Mouse (Mus musculus): ENCODE measurements at regions not wholly inside any gene's neighbourhood (a gene's known extent, or its start where the extent isn't known, plus 50 kb on each side); places are given as distances from the start of the nearest gene placed in this dataset.
"Not testable (repeated sequence)": the region's sequence is repeated elsewhere in the genome, so short reads cannot be mapped to it uniquely, and the experiment has no call there.

- peak in 1 of 2 experiments; percentile 8 for DNase-seq (ENCODE audit: extremely low spot score in 1 of 2, low spot score in 1 of 2)
Observed at GRCm38 (mm10) chr10:31143856-31144488, 169.2 kb upstream of the Hddc2 start.

DNA sequence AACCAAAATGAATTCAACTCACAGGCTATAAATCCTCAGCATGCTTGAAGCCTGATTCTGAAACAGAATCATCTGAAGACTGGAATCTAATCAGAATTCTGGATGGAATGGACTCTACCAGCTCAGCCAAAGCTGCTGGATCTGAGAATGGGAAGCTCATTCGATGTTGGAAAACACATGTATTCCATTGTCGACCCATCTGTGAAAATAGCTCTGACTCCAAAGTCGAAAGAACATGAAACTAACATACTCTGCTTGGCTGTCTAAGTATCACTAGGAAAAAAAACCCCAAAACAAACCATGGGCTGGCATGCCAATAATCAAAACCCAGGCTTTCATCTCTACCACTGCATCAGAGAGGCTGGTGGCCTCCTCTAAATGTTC is 168.7 kb upstream of the Hddc2 start:
- no peak for DNase-seq (ENCODE audit: extremely low spot score in 1 of 2, low spot score in 1 of 2)

GRCm38 (mm10) chr10:31173169-31173686 is 140.0 kb upstream of the Hddc2 start:
- DNase-seq (ENCODE audit: extremely low spot score in 1 of 2, low spot score in 1 of 2): peak; percentile 26 to 39

DNA sequence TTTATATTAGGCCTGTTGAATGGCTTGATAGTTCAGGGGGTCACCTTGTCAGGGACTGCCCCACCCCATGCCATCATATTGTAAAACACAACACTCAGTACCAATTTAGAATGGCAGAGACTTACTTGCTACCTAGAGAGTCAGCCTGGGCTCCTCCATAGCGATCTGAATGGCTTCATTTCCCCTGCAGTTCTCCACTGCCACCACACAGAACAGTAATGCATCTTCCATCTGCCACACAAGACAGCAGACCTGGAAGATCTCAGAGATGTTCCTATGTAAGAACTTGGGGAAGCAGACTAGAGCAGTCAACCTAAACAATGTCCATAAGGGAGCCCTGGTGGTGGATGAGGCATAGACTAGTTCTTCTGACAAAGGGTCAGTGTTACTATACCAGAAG is 123.6 kb upstream of the Hddc2 start:
- DNase-seq (ENCODE audit: extremely low spot score in 1 of 2, low spot score in 1 of 2): no peak

DNA sequence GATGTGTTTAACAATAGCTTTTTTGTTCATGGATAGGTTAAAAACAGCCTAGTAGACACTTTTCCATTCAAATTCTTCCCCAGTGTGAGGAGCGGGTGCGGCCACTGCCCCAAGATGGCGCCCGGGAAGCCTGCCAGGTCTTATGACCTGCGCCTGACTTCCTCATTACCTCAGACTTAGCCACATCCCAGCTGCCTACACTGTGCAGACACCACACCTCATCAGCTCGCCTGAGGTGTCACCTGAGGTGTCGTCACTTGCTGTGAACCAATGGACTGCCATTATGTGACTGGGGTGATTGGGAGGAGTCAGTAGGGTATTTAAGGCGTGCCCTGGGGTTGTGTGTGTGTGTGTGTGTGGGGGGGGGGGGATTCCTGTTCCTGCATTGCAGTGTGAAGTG is 101.0 kb upstream of the Hddc2 start:
- not testable (repeated sequence) for DNase-seq (ENCODE audit: extremely low spot score in 1 of 2, low spot score in 1 of 2)

DNA sequence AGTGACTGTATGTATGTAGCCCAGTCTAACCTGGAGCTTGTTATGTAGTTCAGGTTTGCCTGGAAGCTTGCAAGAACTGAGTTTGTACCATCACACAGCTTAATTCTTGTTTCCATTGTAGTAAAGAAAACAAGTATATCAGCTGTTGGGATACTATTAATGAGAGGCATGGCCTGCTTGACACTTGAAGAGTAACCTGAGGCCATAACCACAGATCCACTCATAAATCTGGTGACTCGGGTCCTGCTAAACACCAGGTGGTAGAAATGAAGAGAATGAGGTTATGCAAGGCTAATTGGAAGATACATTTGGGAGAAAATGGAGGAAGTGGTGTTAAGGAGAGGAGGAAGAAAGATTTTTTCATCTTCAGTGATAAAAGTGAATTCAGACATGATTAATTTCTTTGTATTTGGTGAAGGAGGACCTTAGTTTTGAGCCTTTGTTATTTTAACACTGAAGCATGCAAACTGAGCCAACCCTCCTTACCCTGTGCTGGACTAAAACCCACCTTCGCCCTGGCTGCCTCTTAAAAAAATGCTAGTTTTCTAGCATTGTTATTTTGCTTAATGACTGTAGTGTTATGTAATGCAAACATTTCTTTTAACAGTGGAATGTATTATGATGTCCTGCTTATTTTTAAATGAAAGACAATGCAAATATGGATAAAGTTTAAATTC is 100.3 kb upstream of the Hddc2 start:
- no peak for DNase-seq (ENCODE audit: extremely low spot score in 1 of 2, low spot score in 1 of 2)

DNA sequence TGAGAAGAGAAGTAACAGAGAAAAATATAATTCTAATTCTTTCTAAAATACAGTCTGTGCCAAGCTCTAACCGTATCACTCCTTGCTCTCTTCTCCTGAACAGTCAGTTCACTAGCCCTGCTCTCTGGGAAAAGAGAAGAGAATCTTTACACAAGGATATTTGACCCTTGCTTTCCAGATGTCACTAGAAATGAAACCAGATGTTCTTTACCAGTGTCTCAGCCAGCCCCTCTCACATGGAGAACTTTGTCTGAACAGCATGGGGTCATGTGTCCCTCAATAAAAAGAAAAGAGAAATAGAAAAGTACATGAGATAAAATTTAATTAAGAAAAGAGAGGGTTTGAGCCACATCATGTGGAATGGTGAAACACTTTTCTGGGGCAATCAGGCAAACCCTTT is 91.3 kb upstream of the Hddc2 start:
- DNase-seq (ENCODE audit: extremely low spot score in 1 of 2, low spot score in 1 of 2): no peak

GRCm38 (mm10) chr10:31229078-31229477 is 84.1 kb upstream of the Hddc2 start:
- no peak for DNase-seq (ENCODE audit: extremely low spot score in 1 of 2, low spot score in 1 of 2)

GRCm38 (mm10) chr10:31242442-31242966 is 70.7 kb upstream of the Hddc2 start:
- DNase-seq (ENCODE audit: extremely low spot score in 1 of 2, low spot score in 1 of 2): no peak

GRCm38 (mm10) chr10:31252584-31253381 is 60.4 kb upstream of the Hddc2 start:
- peak in 1 of 2 experiments; percentile 10 for DNase-seq (ENCODE audit: extremely low spot score in 1 of 2, low spot score in 1 of 2)

DNA sequence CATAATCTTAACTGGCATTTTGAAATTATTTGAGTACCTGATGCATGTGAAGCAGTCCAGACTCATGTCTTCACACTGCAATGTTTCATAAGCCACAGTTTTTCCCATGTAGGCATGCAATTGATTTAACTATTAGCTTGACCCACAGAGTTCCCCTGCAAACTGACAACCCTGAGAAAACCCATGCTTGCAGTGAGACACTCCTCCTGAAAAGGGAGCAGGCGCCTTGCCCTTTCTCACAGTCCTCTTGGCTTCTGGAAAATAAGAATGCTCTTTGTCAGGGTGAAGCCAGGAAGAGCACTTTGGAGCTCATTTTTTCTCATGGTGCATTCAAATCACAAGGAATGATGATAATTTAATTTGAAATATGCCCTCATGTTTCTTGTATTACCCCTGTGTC is 56.2 kb upstream of the Hddc2 start:
- no peak for DNase-seq (ENCODE audit: extremely low spot score in 1 of 2, low spot score in 1 of 2)

DNA sequence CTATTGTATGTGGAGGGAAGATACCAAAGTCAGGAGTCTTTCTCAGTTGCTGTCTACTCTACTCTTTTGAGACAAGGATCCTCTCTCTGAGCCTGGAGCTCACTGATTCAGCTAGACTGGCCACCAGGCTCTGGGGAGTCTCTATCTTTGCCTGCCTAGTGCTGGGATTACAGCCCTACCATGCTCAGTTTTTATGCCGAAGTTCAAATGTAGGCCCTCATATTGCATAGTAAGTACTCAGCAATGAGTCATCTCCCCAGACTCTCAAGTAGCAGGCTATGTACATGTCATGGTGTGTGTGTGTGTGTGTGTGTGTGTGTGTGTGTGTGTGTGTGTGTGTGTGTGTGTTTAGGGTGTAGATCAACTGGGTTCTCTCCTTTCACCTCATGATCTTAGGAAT is 55.6 kb upstream of the Hddc2 start:
- no peak for DNase-seq (ENCODE audit: extremely low spot score in 1 of 2, low spot score in 1 of 2)

- no peak for DNase-seq (ENCODE audit: extremely low spot score in 1 of 2, low spot score in 1 of 2)
Observed at GRCm38 (mm10) chr10:31260914-31261313, 52.3 kb upstream of the Hddc2 start.
